Mouse (Mus musculus): ENCODE measurements around the gene Olfr194. TPM values are rescaled to one million over a fixed set of nuclear protein-coding genes. Genes with fewer than 3 reads are reported as not detected.

The Olfr194 gene
- polyA plus RNA-seq (2012; rRNA removed): not detected in 2 replicates

GRCm38 (mm10) chr16:59120969-59121368 is at the start of gene Olfr194:
Gene Olfr194, minus strand, starts transcription at chr16:59121069.

GRCm38 (mm10) chr16:59170354-59170753 is 49.5 kb upstream of the Olfr194 start, which contains the start of gene Olfr196:
Gene Olfr196, minus strand, starts transcription at chr16:59170454.

GRCm38 (mm10) chr16:59146746-59147145 is 25.9 kb upstream of the Olfr194 start, which contains the start of gene Olfr195:
Gene Olfr195, plus strand, starts transcription at chr16:59147046.

GRCm38 (mm10) chr16:59111781-59112180 is 9.1 kb downstream of the Olfr194 start, which contains the start of gene Olfr193:
Gene Olfr193, minus strand, starts transcription at chr16:59111881.

GRCm38 (mm10) chr16:59089722-59090121 is 31.1 kb downstream of the Olfr194 start, which contains the start of gene Olfr191:
Gene Olfr191, minus strand, starts transcription at chr16:59089822.

GRCm38 (mm10) chr16:59077905-59078304 is 43.0 kb downstream of the Olfr194 start, which contains the start of gene Olfr190:
Gene Olfr190, minus strand, starts transcription at chr16:59078005.

Other genes with a start within 250 kb of the Olfr194 start
- gene Olfr177, start 246.3 kb downstream of the Olfr194 start, polyA plus RNA-seq (2012; rRNA removed): not detected in 2 replicates
- not detected in 2 replicates for gene Olfr178, start 229.0 kb downstream of the Olfr194 start, polyA plus RNA-seq (2012; rRNA removed)
- gene Olfr181, start 192.3 kb downstream of the Olfr194 start, polyA plus RNA-seq (2012; rRNA removed): not detected in 2 replicates
- not detected in 2 replicates for gene Olfr180, start 191.7 kb downstream of the Olfr194 start, polyA plus RNA-seq (2012; rRNA removed)
- gene Olfr183, start 125.7 kb downstream of the Olfr194 start, polyA plus RNA-seq (2012; rRNA removed): not detected in 2 replicates
- gene Olfr186, start 90.8 kb downstream of the Olfr194 start, polyA plus RNA-seq (2012; rRNA removed): not detected in 2 replicates
- gene Olfr187, start 81.3 kb downstream of the Olfr194 start, polyA plus RNA-seq (2012; rRNA removed): not detected in 2 replicates
- gene Olfr190, start 43.1 kb downstream of the Olfr194 start, polyA plus RNA-seq (2012; rRNA removed): not detected in 2 replicates
- not detected in 2 replicates for gene Olfr191, start 31.2 kb downstream of the Olfr194 start, polyA plus RNA-seq (2012; rRNA removed)
- not detected in 2 replicates for gene Olfr193, start 9.2 kb downstream of the Olfr194 start, polyA plus RNA-seq (2012; rRNA removed)
- not detected in 2 replicates for gene Olfr195, start 26.0 kb upstream of the Olfr194 start, polyA plus RNA-seq (2012; rRNA removed)
- not detected in 2 replicates for gene Olfr196, start 49.4 kb upstream of the Olfr194 start, polyA plus RNA-seq (2012; rRNA removed)
- not detected in 2 replicates for gene Olfr198, start 82.5 kb upstream of the Olfr194 start, polyA plus RNA-seq (2012; rRNA removed)
- not detected in 2 replicates for gene Olfr199, start 98.7 kb upstream of the Olfr194 start, polyA plus RNA-seq (2012; rRNA removed)
- not detected in 2 replicates for gene Olfr201, start 151.6 kb upstream of the Olfr194 start, polyA plus RNA-seq (2012; rRNA removed)
- not detected in 2 replicates for gene Olfr202, start 165.7 kb upstream of the Olfr194 start, polyA plus RNA-seq (2012; rRNA removed)
- gene Olfr203, start 177.8 kb upstream of the Olfr194 start, polyA plus RNA-seq (2012; rRNA removed): not detected in 2 replicates
- gene Olfr204, start 197.2 kb upstream of the Olfr194 start, polyA plus RNA-seq (2012; rRNA removed): not detected in 2 replicates
- not detected in 2 replicates for gene Olfr205, start 210.1 kb upstream of the Olfr194 start, polyA plus RNA-seq (2012; rRNA removed)
- gene Olfr206, start 228.2 kb upstream of the Olfr194 start, polyA plus RNA-seq (2012; rRNA removed): not detected in 2 replicates
- gene Olfr209, start 242.9 kb upstream of the Olfr194 start, polyA plus RNA-seq (2012; rRNA removed): not detected in 2 replicates